Mouse (Mus musculus) liver, embryonic 14.5 days (tissue): ENCODE measurements around the gene Jsrp1. TPM values are rescaled to one million over a fixed set of nuclear protein-coding genes. Genes with fewer than 3 reads are reported as not detected.
A peak's percentile ranks its signal among the peaks of the same experiment; 100 is the strongest.
"Not testable (repeated sequence)": the region's sequence is repeated elsewhere in the genome, so short reads cannot be mapped to it uniquely, and the experiment has no call there.

Experiments used
- ATAC-seq: fragments of 200-750 bp; cut with Nextera tagmentation; 2 replicates; pipeline ENCODE4 v1.8.0; 2017; ENCODE audit warnings: moderate number of reproducible peaks, mild to moderate bottlenecking, moderate library complexity; ENCODE audit not compliant: insufficient read depth
- DNase-seq, 3 experiments: peaks; one replicate each; pipeline ENCODE4 v3.0.0-alpha.2; 2012 to 2013; ENCODE audit warnings: low read depth in 3 of 3, low spot score in 3 of 3
- H3K27ac ChIP-seq: fragments of 300-500 bp; sonication (generic); 2 replicates; pipeline ENCODE4 v1.5.1; 2014; ENCODE audit warnings: moderate library complexity, mild to moderate bottlenecking, control low read depth, inconsistent platforms
- H3K27me3 ChIP-seq: fragments of 300-500 bp; sonication (generic); 2 replicates; pipeline ENCODE4 v1.6.1; 2014; ENCODE audit warnings: mild to moderate bottlenecking, low read length, moderate library complexity; ENCODE audit not compliant: control insufficient read depth, insufficient read depth
- H3K36me3 ChIP-seq: fragments of 300-500 bp; sonication (generic); replicated peaks from 2 replicates; pipeline ENCODE4 v1.6.1; 2014; ENCODE audit warnings: low read depth; ENCODE audit not compliant: control insufficient read depth, insufficient read depth
- H3K4me1 ChIP-seq, 2 experiments: fragments of 200-500 bp in 1 of 2; fragments of 300-500 bp in 1 of 2; sonication (generic) in 1 of 2; replicated peaks; 2 replicates each; pipeline ENCODE4 v1.6.1; 2012 to 2014; ENCODE audit warnings: antibody characterized with exemption in 1 of 2, inconsistent platforms in 1 of 2, low read length in 1 of 2; ENCODE audit not compliant: control insufficient read depth in 2 of 2, insufficient read depth in 2 of 2
- H3K4me2 ChIP-seq: fragments of 300-500 bp; sonication (generic); 2 replicates; pipeline ENCODE4 v1.6.1; 2014; ENCODE audit warnings: low read depth, mild to moderate bottlenecking, control low read depth, moderate library complexity
- H3K4me3 ChIP-seq, 2 experiments: fragments of 200-500 bp in 1 of 2; fragments of 300-500 bp in 1 of 2; sonication (generic) in 1 of 2; 2 replicates each; pipeline ENCODE4 v1.5.1; 2012 to 2014; ENCODE audit warnings: low read depth in 2 of 2, low read length in 2 of 2, mild to moderate bottlenecking in 2 of 2, control low read depth in 1 of 2, inconsistent platforms in 1 of 2, moderate library complexity in 1 of 2; ENCODE audit not compliant: insufficient read depth in 1 of 2
- H3K9ac ChIP-seq: fragments of 300-500 bp; sonication (generic); replicated peaks from 2 replicates; pipeline ENCODE4 v1.6.1; 2014; ENCODE audit warnings: mild to moderate bottlenecking, control low read depth, moderate library complexity
- H3K9me3 ChIP-seq: fragments of 300-500 bp; sonication (generic); 2 replicates; pipeline ENCODE4 v1.6.1; 2016; ENCODE audit warnings: low read length, mixed read lengths; ENCODE audit not compliant: control insufficient read depth
- CTCF ChIP-seq: IDR thresholded peaks from 2 replicates; pipeline ENCODE4 v1.5.1; 2016; ENCODE audit warnings: antibody characterized with exemption, low read depth, control low read depth
- EP300 ChIP-seq: IDR thresholded peaks from 2 replicates; pipeline ENCODE4 v1.6.1; 2016; ENCODE audit warnings: antibody characterized with exemption, low read depth
- WGBS: fragments of 180-500 bp; shearing (Covaris S2); extraction: QIAGEN DNeasy Blood & Tissue Kit; methylation state at CpG from one replicate; pipeline ENCODE4 v1.1.7; 2014; ENCODE audit not compliant: insufficient replicate concordance; 5-methylcytosine and 5-hydroxymethylcytosine counted together
- polyA plus RNA-seq, 2 experiments: library from polyadenylated mRNA; depleted of rRNA in 1 of 2; stranded (reverse) in 1 of 2; unstranded in 1 of 2; fragments of >200 nt; fragmentation: Nextera tagmentation in 1 of 2; extraction: Ambion mirVana in 1 of 2; gene quantifications; 2 replicates each; pipeline versions ENCODE4 v1.2.1 to v1.2.3; 2012 to 2014

Jsrp1 gene
- polyA plus RNA-seq, 2 experiments = not detected

DNA sequence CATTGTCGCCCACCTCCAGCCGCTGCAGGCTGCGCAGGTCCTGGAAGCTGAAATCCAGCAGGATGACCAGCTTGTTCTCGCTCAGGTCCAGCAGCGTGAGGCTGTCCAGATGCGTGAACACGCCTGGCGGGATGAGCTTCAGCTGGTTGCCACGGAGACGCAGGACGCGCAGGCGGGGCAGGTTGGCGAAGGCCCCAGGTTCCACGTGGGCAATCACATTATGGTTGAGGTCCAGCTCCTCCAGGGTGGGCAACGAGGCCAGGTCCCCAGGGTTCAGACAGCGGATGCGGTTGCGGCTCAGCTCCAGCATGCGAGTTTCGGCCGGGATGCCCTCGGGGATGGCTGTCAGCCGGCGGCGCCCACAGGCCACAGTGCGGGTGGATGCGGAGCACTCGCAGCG, 22.3 kb upstream of the Jsrp1 start:
- TF ChIP-seq CTCF (no peak), EP300 (no peak)
- peaks cover under 1% of the 10 kb centered on the region; the same call in 1 of the 2 replicates for H3K36me3 ChIP-seq
- no peak overlapping the region for H3K9ac ChIP-seq
- no peak overlapping the region for H3K4me3 ChIP-seq
- 47% methylated on average over 30 of the region's 30 CpGs for WGBS
- peaks cover 2 to 5% of the 10 kb centered on the region in 2 experiments for H3K4me1 ChIP-seq
- no peak for DNase-seq
- H3K27me3 ChIP-seq = peaks cover 39% of the 10 kb centered on the region
- no peak overlapping the region for H3K27ac ChIP-seq
- no peak for ATAC-seq
- H3K9me3 ChIP-seq = no peaks in the 10 kb centered on the region
- H3K4me2 ChIP-seq = no peak overlapping the region

DNA sequence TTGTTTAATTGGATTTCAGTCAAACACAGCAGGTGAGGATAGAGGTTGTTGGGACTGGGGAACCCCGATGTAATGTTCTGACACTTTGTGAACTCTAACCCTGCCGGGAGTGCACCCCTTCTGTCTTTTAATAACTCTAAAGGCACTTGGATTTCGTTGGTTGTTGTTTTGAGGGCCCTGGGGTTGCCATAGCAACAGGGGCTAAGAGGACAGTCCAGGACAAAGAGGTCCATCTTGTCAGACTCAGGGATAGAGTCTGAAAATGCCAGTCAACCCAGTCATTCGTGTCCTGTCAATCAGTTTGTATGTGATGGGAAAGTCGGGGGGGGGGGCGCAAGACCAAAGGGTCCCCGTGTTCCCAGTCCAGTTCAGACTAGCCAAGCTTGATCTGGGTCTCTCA, 19.5 kb upstream of the Jsrp1 start:
- TF ChIP-seq CTCF = no peak
- TF ChIP-seq EP300 = no peak
- H3K9me3 ChIP-seq = no peaks in the 10 kb centered on the region
- H3K4me3 ChIP-seq = no peak overlapping the region
- H3K27me3 ChIP-seq = peaks cover 37% of the 10 kb centered on the region
- H3K4me1 ChIP-seq = peaks cover 16 to 23% of the 10 kb centered on the region in 2 experiments
- DNase-seq (no peak), ATAC-seq (no peak)
- H3K4me2 ChIP-seq = no peak overlapping the region
- WGBS = 60% methylated on average over 7 of the region's 7 CpGs
- H3K27ac ChIP-seq = no peak overlapping the region
- H3K9ac ChIP-seq = no peak overlapping the region
- H3K36me3 ChIP-seq = peaks cover 26% of the 10 kb centered on the region

DNA sequence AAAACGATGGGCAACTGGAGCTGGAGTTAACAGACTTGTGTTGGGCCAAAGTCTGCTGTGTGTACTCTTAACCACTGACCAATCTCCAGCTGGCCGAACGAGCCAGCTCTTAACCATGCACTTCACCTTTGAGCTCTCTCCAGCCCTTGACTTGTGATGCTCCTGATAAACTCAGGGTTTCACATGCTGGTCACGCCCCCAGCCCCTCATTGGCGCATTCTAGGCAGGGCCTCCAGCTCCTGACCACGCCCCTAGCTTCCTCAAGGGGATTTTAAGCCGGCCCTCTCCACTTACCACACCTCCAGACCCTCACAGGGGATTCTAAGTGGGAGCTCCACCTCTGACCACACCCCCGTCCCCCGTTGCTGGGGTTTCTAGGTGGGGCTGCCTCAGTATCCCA, 17.8 kb upstream of the Jsrp1 start:
- Histone ChIP-seq H3K4me2 (peak overlapping the region; percentile 25), H3K9ac (no peak overlapping the region), H3K36me3 (peaks cover 30% of the 10 kb centered on the region), H3K4me3 (no peak overlapping the region), H3K9me3 (no peaks in the 10 kb centered on the region), H3K4me1 (peaks cover 21 to 27% of the 10 kb centered on the region in 2 experiments), H3K27ac (no peak overlapping the region), H3K27me3 (peaks cover 28% of the 10 kb centered on the region)
- ATAC-seq (no peak), DNase-seq (peak; percentile 63 to 70 (median 66))
- whole genome bisulfite sequencing = 2% methylated on average over 9 of the region's 9 CpGs
- no peak for TF ChIP-seq EP300
- TF ChIP-seq CTCF = no peak

DNA sequence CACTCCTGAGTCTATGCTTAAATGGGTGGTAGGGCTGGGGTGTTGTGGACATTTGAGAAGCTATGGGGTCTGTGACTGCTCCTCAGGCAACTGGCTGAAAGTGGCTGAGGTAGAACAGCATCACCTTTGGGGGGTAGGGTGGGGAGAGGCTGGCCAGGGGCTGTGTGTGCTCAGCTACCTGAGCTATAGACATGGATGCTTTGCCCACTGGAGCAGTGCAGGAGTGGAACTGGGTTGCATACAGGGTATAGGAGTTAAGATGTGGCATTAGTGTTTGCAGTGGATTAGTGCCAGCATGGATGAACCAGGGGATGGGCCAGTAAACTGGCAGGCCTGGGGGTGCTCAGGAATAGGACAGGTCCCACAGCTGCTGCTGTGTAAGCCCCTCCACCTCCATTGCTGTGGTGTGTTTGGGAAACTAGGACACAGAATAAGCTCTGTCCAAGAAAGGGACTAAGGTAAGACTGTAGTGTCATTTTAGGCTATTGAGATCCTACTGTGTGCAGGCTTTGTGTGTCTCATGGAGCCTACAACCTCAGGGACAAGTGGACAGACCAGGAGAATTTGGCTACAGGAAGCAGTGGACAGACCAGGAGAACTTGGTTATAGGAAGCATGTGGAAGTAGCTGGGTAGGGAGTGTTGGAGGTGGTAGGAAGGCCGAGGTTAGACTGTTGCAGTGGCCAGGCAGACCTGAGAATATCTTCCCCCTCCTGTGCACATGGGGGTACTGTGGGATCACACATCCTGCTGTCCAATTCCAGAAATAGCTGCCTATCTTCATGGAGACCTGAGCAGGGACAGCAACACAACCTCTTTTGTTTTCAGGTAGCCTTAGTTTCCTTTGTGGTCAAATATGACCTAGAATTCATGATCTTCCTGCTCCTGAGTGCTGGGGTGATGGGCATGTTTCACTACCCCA, 16.3 kb upstream of the Jsrp1 start:
- DNase-seq (no peak), ATAC-seq (no peak)
- Histone ChIP-seq H3K27me3 (peaks cover 13% of the 10 kb centered on the region), H3K36me3 (peaks cover 30% of the 10 kb centered on the region), H3K27ac (no peak overlapping the region; the same call in 1 of the 2 replicates), H3K4me2 (peak overlapping the region; percentile 8; the same call in 1 of the 2 replicates), H3K9ac (peak overlapping the region; percentile 9), H3K9me3 (no peaks in the 10 kb centered on the region), H3K4me3 (no peak overlapping the region), H3K4me1 (peaks cover 32 to 37% of the 10 kb centered on the region in 2 experiments)
- no peak for TF ChIP-seq EP300
- TF ChIP-seq CTCF = peak; percentile 13; the same call in 1 of the 2 replicates
- WGBS = 20% methylated on average over 1 of the region's 1 CpGs

DNA sequence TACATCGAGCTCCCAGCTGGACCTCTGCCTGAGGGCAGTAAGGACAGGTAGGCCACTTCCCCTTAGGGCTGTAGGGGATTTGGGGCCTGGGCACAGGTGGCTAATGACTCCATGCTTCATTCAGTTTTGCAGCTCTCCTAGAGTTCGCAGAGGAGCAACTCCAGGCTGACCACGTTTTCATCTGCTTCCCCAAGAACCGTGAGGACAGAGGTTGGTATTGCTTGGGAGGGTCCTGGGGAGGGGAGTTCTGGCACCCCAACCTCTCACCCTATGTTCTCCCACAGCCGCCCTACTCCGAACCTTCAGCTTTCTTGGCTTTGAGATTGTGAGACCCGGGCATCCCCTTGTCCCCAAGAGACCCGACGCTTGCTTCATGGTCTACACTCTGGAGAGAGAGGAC, 15.3 kb upstream of the Jsrp1 start:
- Histone ChIP-seq H3K4me1 (peaks cover 42 to 46% of the 10 kb centered on the region in 2 experiments), H3K36me3 (peaks cover 30% of the 10 kb centered on the region), H3K4me2 (peak overlapping the region; percentile 99), H3K4me3 (peak overlapping the region in 1 of 2 experiments; percentile 93; a peak in 1 of 4 replicates)
- H3K27me3 ChIP-seq, DNase-seq, H3K9ac ChIP-seq, H3K9me3 ChIP-seq, H3K27ac ChIP-seq, ATAC-seq: not testable (repeated sequence)
- WGBS = 84% methylated on average over 7 of the region's 9 CpGs
